11 mouse cellular contexts compared by ENCODE assay signal in the genomic region with DNA sequence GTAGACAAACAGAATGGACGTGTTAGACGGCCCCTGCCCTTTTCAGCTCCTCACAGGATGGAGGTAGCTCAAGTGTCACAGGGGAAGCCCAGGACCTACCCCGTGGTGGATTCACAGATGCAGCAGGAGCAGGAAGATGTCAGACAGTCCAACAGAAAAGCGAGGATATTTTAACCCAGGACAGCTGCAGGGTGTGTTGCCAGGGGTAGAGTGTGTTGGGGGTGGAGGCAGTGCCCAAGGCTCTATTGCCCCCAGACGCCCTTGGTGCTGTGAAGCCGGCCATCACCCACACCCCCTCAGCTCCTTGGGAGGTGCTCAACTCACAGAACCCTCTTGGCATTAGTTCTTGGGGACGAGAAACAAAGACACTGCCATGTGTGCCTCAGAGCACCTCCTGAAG. TPM values are rescaled to one million over a fixed set of nuclear protein-coding genes. Genes with fewer than 3 reads are reported as not detected.
A peak's percentile ranks its signal among the peaks of the same experiment; 100 is the strongest.
DNase-seq lines count a peak whose midpoint lies in the region; ATAC-seq and TF ChIP-seq lines count a peak whose summit lies in the region.
"Had no signal": no experiment of that assay in that cellular context is flagged by ENCODE, and none has a peak within 500 bp of the region (broad histone marks: within the 10 kb centered on the region; RNA-seq: fewer than 3 reads in every experiment).

No protein-coding gene starts in this region.

- ATAC-seq in forebrain, postnatal 0 days, result no peak
- ATAC-seq in midbrain, embryonic 16.5 days, result no peak; the same call in 1 of the 2 replicates
- ATAC-seq in stomach, embryonic 16.5 days (ENCODE audit: insufficient read depth, low FRiP score), result no peak

- no peaks in the 10 kb centered on the region for H3K36me3 ChIP-seq in forebrain, embryonic 10.5 days (replicated peaks)
- no peaks in the 10 kb centered on the region for H3K36me3 ChIP-seq in forebrain, postnatal 0 days (ENCODE audit: insufficient read depth)
- H3K36me3 ChIP-seq in midbrain, embryonic 10.5 days, result no peaks in the 10 kb centered on the region
- no peaks in the 10 kb centered on the region for H3K36me3 ChIP-seq in midbrain, embryonic 16.5 days (ENCODE audit: control insufficient read depth, insufficient read depth, low read length)
- H3K36me3 ChIP-seq in limb, embryonic 10.5 days, result no peaks in the 10 kb centered on the region
- no peaks in the 10 kb centered on the region for H3K36me3 ChIP-seq in stomach, embryonic 16.5 days (ENCODE audit: control insufficient read depth, insufficient read depth, low read length)
- H3K36me3 ChIP-seq: liver, embryonic 15.5 days had no signal

- H3K9me3 ChIP-seq in forebrain, embryonic 10.5 days, result no peaks in the 10 kb centered on the region
- H3K9me3 ChIP-seq in forebrain, postnatal 0 days (ENCODE audit: low read length), result no peaks in the 10 kb centered on the region
- no peaks in the 10 kb centered on the region for H3K9me3 ChIP-seq in midbrain, embryonic 10.5 days (replicated peaks)
- H3K9me3 ChIP-seq in midbrain, embryonic 16.5 days (replicated peaks; ENCODE audit: control insufficient read depth, low read length, poor library complexity, severe bottlenecking), result no peaks in the 10 kb centered on the region
- no peaks in the 10 kb centered on the region for H3K9me3 ChIP-seq in limb, embryonic 10.5 days (replicated peaks)
- H3K9me3 ChIP-seq in stomach, embryonic 16.5 days (replicated peaks; ENCODE audit: control insufficient read depth, low read length), result no peaks in the 10 kb centered on the region
- H3K9me3 ChIP-seq: liver, embryonic 15.5 days had no signal

- H3K27ac ChIP-seq in forebrain, embryonic 10.5 days, result peak overlapping the region; percentile 83
- H3K27ac ChIP-seq in forebrain, postnatal 0 days (ENCODE audit: low read depth, low read length), result no peak overlapping the region
- peak overlapping the region; percentile 64 for H3K27ac ChIP-seq in midbrain, embryonic 10.5 days (replicated peaks)
- H3K27ac ChIP-seq in midbrain, embryonic 16.5 days (ENCODE audit: low read length), result no peak overlapping the region
- peak overlapping the region; percentile 91 for H3K27ac ChIP-seq in limb, embryonic 10.5 days
- H3K27ac ChIP-seq in stomach, embryonic 16.5 days (ENCODE audit: low read length), result no peak overlapping the region
- H3K27ac ChIP-seq: liver, embryonic 15.5 days had no signal

- WGBS in forebrain, embryonic 10.5 days, result 29% methylated on average over 7 of the region's 7 CpGs
- 20% methylated on average over 7 of the region's 7 CpGs for WGBS in forebrain, postnatal 0 days
- WGBS in midbrain, embryonic 10.5 days, result 41% methylated on average over 7 of the region's 7 CpGs
- 34% methylated on average over 7 of the region's 7 CpGs for WGBS in midbrain, embryonic 16.5 days
- 22% methylated on average over 7 of the region's 7 CpGs for WGBS in limb, embryonic 10.5 days
- 32% methylated on average over 7 of the region's 7 CpGs for WGBS in stomach, embryonic 16.5 days

- H3K9ac ChIP-seq in forebrain, postnatal 0 days, result no peak overlapping the region
- H3K9ac ChIP-seq in midbrain, embryonic 16.5 days (ENCODE audit: low read depth, low read length), result no peak overlapping the region
- H3K9ac ChIP-seq in stomach, embryonic 16.5 days (ENCODE audit: low read length), result peak overlapping the region; percentile 62
- H3K9ac ChIP-seq: liver, embryonic 15.5 days had no signal

- peaks cover 44% of the 10 kb centered on the region for H3K4me1 ChIP-seq in forebrain, embryonic 10.5 days
- 0 out of 2 replicates have a peak, but pooled peaks cover 6% of the 10 kb centered on the region for H3K4me1 ChIP-seq in forebrain, postnatal 0 days (ENCODE audit: insufficient read depth)
- peaks cover 40% of the 10 kb centered on the region for H3K4me1 ChIP-seq in midbrain, embryonic 10.5 days
- H3K4me1 ChIP-seq in midbrain, embryonic 16.5 days (ENCODE audit: control insufficient read depth, insufficient read depth, low read length), result no peaks in the 10 kb centered on the region
- peaks cover 61% of the 10 kb centered on the region for H3K4me1 ChIP-seq in limb, embryonic 10.5 days
- peaks cover 12% of the 10 kb centered on the region for H3K4me1 ChIP-seq in stomach, embryonic 16.5 days (ENCODE audit: control insufficient read depth, insufficient read depth, low read length)
- H3K4me1 ChIP-seq: liver, embryonic 15.5 days had no signal

- no peak for TF ChIP-seq CTCF in forebrain, postnatal 0 days (IDR thresholded peaks at IDR 0.05; ENCODE audit: low read depth)

- H3K27me3 ChIP-seq in forebrain, embryonic 10.5 days (ENCODE audit: poor library complexity, severe bottlenecking), result no peaks in the 10 kb centered on the region
- no peaks in the 10 kb centered on the region for H3K27me3 ChIP-seq in forebrain, postnatal 0 days (ENCODE audit: insufficient read depth, low read length)
- 0 out of 2 replicates have a peak, but pooled peaks cover 8% of the 10 kb centered on the region for H3K27me3 ChIP-seq in midbrain, embryonic 10.5 days (ENCODE audit: low read depth, poor library complexity, severe bottlenecking)
- H3K27me3 ChIP-seq in midbrain, embryonic 16.5 days (ENCODE audit: control insufficient read depth, insufficient read depth, low read depth, low read length), result no peaks in the 10 kb centered on the region
- no peaks in the 10 kb centered on the region for H3K27me3 ChIP-seq in limb, embryonic 10.5 days (ENCODE audit: low read depth, poor library complexity, severe bottlenecking)
- no peaks in the 10 kb centered on the region for H3K27me3 ChIP-seq in stomach, embryonic 16.5 days (ENCODE audit: control insufficient read depth, insufficient read depth, low read length)
- H3K27me3 ChIP-seq: liver, embryonic 15.5 days had no signal

- no peak for DNase-seq in forebrain, embryonic 10.5 days (ENCODE audit: extremely low spot score, low spot score)
- no peak for DNase-seq in forebrain, postnatal 0 days
- DNase-seq in midbrain, embryonic 10.5 days (ENCODE audit: low spot score), result no peak
- DNase-seq in limb, embryonic 10.5 days (ENCODE audit: low spot score), result no peak
- DNase-seq in layer of hippocampus, adult 9-11 months, result no peak
- DNase-seq in left cerebral cortex, adult 11 months (ENCODE audit: low spot score), result no peak
- DNase-seq: cerebellum, adult 18-20 months had no signal

- peak overlapping the region; percentile 31 for H3K4me3 ChIP-seq in forebrain, embryonic 10.5 days
- H3K4me3 ChIP-seq in forebrain, postnatal 0 days (ENCODE audit: low read depth, low read length), result no peak overlapping the region
- H3K4me3 ChIP-seq in midbrain, embryonic 10.5 days, result peak overlapping the region; percentile 9
- H3K4me3 ChIP-seq in midbrain, embryonic 16.5 days (ENCODE audit: low read depth, low read length), result no peak overlapping the region
- peak overlapping the region; percentile 35 for H3K4me3 ChIP-seq in limb, embryonic 10.5 days
- peak overlapping the region; percentile 14; the same call in 1 of the 2 replicates for H3K4me3 ChIP-seq in stomach, embryonic 16.5 days (replicated peaks; ENCODE audit: low read length)
- H3K4me3 ChIP-seq: heart, adult 2 months; liver, embryonic 15.5 days had no signal

- no peak overlapping the region for H3K4me2 ChIP-seq in forebrain, postnatal 0 days (ENCODE audit: low read depth)
- H3K4me2 ChIP-seq in midbrain, embryonic 16.5 days (ENCODE audit: low read length), result no peak overlapping the region
- H3K4me2 ChIP-seq in stomach, embryonic 16.5 days (ENCODE audit: low read depth, low read length), result peak overlapping the region; percentile 38
- H3K4me2 ChIP-seq: liver, embryonic 15.5 days had no signal

RNA-seq across cellular contexts. Expression of a gene that starts 40.8 kb away (rescaled TPM):
- 95.2 and 99.2 TPM in 2 replicates for polyA plus RNA-seq in forebrain, embryonic 10.5 days (2016; fragmentation: Nextera tagmentation; extraction: Ambion mirVana)
- 132 and 173 TPM in 2 replicates for total RNA-seq in forebrain, postnatal 0 days (2014; rRNA removed)
- 47.4 and 52.8 TPM in 2 replicates for polyA plus RNA-seq in forebrain, postnatal 0 days (2015; fragmentation: Nextera tagmentation; extraction: Ambion mirVana)
- polyA plus RNA-seq in midbrain, embryonic 10.5 days (2016; fragmentation: Nextera tagmentation; extraction: Ambion mirVana), result 65.5 and 71.4 TPM in 2 replicates
- polyA plus RNA-seq in midbrain, embryonic 16.5 days (2015; fragmentation: Nextera tagmentation; extraction: Ambion mirVana), result 49.3 and 54.6 TPM in 2 replicates
- 82.0 and 87.4 TPM in 2 replicates for polyA plus RNA-seq in limb, embryonic 10.5 days (2016; fragmentation: Nextera tagmentation; extraction: Ambion mirVana)
- 36.2 and 39.3 TPM in 2 replicates for polyA plus RNA-seq in stomach, embryonic 16.5 days (2015; fragmentation: Nextera tagmentation; extraction: Ambion mirVana)

Comparison
In these comparisons a context has a peak if more than half of its experiments do, and no peak if none do; other contexts are left out.
1. H3K27ac ChIP-seq: peak in forebrain, embryonic 10.5 days (single experiment), midbrain, embryonic 10.5 days (single experiment) and limb, embryonic 10.5 days (single experiment); none in forebrain, postnatal 0 days (single experiment), midbrain, embryonic 16.5 days (single experiment) and stomach, embryonic 16.5 days (single experiment).
2. H3K4me3 ChIP-seq: peak in forebrain, embryonic 10.5 days (single experiment), midbrain, embryonic 10.5 days (single experiment), limb, embryonic 10.5 days (single experiment) and stomach, embryonic 16.5 days (single experiment); none in forebrain, postnatal 0 days (single experiment) and midbrain, embryonic 16.5 days (single experiment).